Mouse (Mus musculus) small intestine, adult 2 months (tissue): ENCODE data around the gene Pdlim5.

Experiments
- CTCF ChIP-seq: fragments of 200-500 bp; IDR thresholded peaks from 2 replicates; pipeline ENCODE4 v1.5.1; 2012; ENCODE audit warnings: low read depth, mild to moderate bottlenecking, control low read depth, inconsistent platforms, low read length, moderate library complexity, mixed read lengths; ENCODE audit not compliant: insufficient replicate concordance, insufficient read length; ENCODE audit errors: extremely low read depth
- POLR2A ChIP-seq: fragments of 200-500 bp; IDR thresholded peaks from 2 replicates; pipeline ENCODE4 v1.6.1; 2012; ENCODE audit warnings: low read depth, mild to moderate bottlenecking, control low read depth, inconsistent platforms, low read length, moderate library complexity

GRCm38 (mm10) chr3:142390288-142390687 is 5.2 kb downstream of the Pdlim5 start:
- no peak for TF ChIP-seq POLR2A
- TF ChIP-seq CTCF = no peak
